Mouse (Mus musculus) myocyte (in vitro differentiated cells): ENCODE measurements at regions not wholly inside any gene's neighbourhood (a gene's known extent, or its start where the extent isn't known, plus 50 kb on each side); places are given as distances from the start of the nearest gene placed in this dataset.
A peak's percentile ranks its signal among the peaks of the same experiment; 100 is the strongest.

ENCODE experiments used
- H3K27me3 ChIP-seq: one replicate; pipeline ENCODE4 v1.6.1; 2011; ENCODE audit not compliant: control insufficient read depth, insufficient read depth, insufficient read length
- H3K36me3 ChIP-seq: one replicate; pipeline ENCODE4 v1.6.1; 2011; ENCODE audit not compliant: control insufficient read depth, insufficient read depth
- H3K4me2 ChIP-seq: one replicate; pipeline ENCODE4 v1.6.1; 2011; ENCODE audit warnings: low read depth, control low read depth
- H3K4me3 ChIP-seq: one replicate; pipeline ENCODE4 v1.5.1; 2011; ENCODE audit warnings: mild to moderate bottlenecking, control low read depth, moderate library complexity
- H3K79me2 ChIP-seq: one replicate; pipeline ENCODE4 v1.6.1; 2011; ENCODE audit not compliant: control insufficient read depth, insufficient read depth
- H3ac ChIP-seq: one replicate; pipeline ENCODE4 v1.6.1; 2011; ENCODE audit not compliant: control insufficient read depth, insufficient read length
- CEBPB ChIP-seq: IDR thresholded peaks from 2 replicates; pipeline ENCODE4 v1.6.1; 2011; ENCODE audit warnings: mild to moderate bottlenecking, moderate library complexity; ENCODE audit not compliant: poor library complexity, insufficient read depth, severe bottlenecking
- E2F4 ChIP-seq: IDR thresholded peaks from one replicate; pipeline ENCODE4 v1.6.1; 2011; ENCODE audit warnings: mild to moderate bottlenecking, control low read depth, moderate library complexity; ENCODE audit not compliant: insufficient read depth
- MAX ChIP-seq: IDR thresholded peaks from one replicate; pipeline ENCODE4 v1.6.1; 2011; ENCODE audit warnings: low read depth, mild to moderate bottlenecking, control low read depth
- MYOD1 ChIP-seq, 3 experiments: IDR thresholded peaks; one replicate each; pipeline ENCODE4 v1.6.1; 2011; ENCODE audit warnings: control low read depth in 2 of 3, low read depth in 2 of 3, mild to moderate bottlenecking in 2 of 3, moderate library complexity in 1 of 3; ENCODE audit not compliant: insufficient read length in 2 of 3, control insufficient read depth in 1 of 3
- MYOG ChIP-seq, 3 experiments: IDR thresholded peaks; one replicate each; pipeline ENCODE4 v1.6.1; 2011; ENCODE audit warnings: control low read depth in 2 of 3, low read depth in 2 of 3, mild to moderate bottlenecking in 2 of 3; ENCODE audit not compliant: insufficient read length in 2 of 3, control insufficient read depth in 1 of 3, insufficient read depth in 1 of 3
- POLR2A ChIP-seq: IDR thresholded peaks from one replicate; pipeline ENCODE4 v1.6.1; 2011; ENCODE audit warnings: low read depth, mild to moderate bottlenecking, control low read depth, moderate library complexity; ENCODE audit not compliant: insufficient read length
- POLR2AphosphoS2 ChIP-seq: IDR thresholded peaks from one replicate; pipeline ENCODE4 v1.6.1; 2011; ENCODE audit warnings: low read depth, control low read depth; ENCODE audit not compliant: insufficient read length
- REST ChIP-seq: IDR thresholded peaks from one replicate; pipeline ENCODE4 v1.6.1; 2011; ENCODE audit warnings: mild to moderate bottlenecking, control low read depth, moderate library complexity; ENCODE audit not compliant: insufficient read depth, insufficient read length
- SRF ChIP-seq: IDR thresholded peaks from one replicate; pipeline ENCODE4 v1.6.1; 2011; ENCODE audit warnings: low read depth; ENCODE audit not compliant: control insufficient read depth, insufficient read length
- TCF12 ChIP-seq: IDR thresholded peaks from one replicate; pipeline ENCODE4 v1.6.1; 2011; ENCODE audit warnings: mild to moderate bottlenecking, control low read depth; ENCODE audit not compliant: poor library complexity, insufficient read depth, severe bottlenecking
- TCF3 ChIP-seq: IDR thresholded peaks from one replicate; pipeline ENCODE4 v1.6.1; 2011; ENCODE audit warnings: low read depth, control low read depth; ENCODE audit not compliant: insufficient read length
- USF1 ChIP-seq: IDR thresholded peaks from one replicate; pipeline ENCODE4 v1.6.1; 2011; ENCODE audit warnings: low read depth, mild to moderate bottlenecking, control low read depth, moderate library complexity

DNA sequence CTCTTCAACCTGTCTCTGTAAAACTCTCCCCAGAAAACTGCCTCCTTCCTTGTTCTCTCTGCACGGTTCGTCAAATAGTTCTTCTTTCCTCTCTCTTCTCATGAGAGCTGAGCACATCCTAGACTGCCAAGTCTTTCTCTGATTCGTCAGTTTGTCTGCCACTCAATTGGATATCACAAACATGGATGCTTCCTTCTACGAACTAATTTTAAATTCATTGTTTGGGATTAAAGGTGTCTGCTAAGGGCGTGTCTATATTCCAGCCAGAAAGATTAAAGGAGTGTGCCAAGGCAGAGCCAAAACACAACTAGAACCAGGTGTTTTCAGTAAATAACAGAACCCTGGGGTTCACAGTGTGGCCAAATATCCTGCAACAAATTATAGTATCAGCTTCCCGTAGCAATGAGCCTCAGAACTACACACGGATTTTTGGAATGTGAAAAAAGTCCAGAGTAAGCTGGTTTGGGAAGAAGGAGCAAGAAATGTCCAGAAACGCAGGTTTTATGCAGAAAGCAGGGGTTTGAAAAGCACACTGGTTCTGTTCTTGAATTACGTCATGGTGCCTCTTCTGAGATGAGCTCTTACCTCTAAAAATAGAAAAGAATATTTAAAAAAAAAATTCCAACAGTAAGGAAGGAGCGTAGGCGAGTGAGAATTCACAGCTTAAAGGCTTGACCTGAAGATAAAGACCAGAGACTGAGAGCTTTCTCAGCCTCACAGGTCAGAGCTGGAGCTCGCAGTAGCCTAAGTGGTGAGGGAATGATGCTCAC, 206.0 kb upstream of the Jmjd1c start:
- no peak for TF ChIP-seq MYOG (IDR thresholded peaks at IDR 0.05; ENCODE audit: control insufficient read depth in 1 of 3, insufficient read depth in 1 of 3, insufficient read length in 2 of 3, low read depth in 2 of 3)
- no peak for TF ChIP-seq MYOD1 (IDR thresholded peaks at IDR 0.05; ENCODE audit: control insufficient read depth in 1 of 3, insufficient read length in 2 of 3, low read depth in 2 of 3)
- no peak for TF ChIP-seq TCF12
- TF ChIP-seq CEBPB = no peak
- no peak for TF ChIP-seq SRF
- TF ChIP-seq POLR2A = no peak
- no peak for TF ChIP-seq REST
- no peak for TF ChIP-seq E2F4
- TF ChIP-seq TCF3 = no peak
- no peak for TF ChIP-seq MAX
- no peak for TF ChIP-seq POLR2AphosphoS2
- no peak for TF ChIP-seq USF1
- Histone ChIP-seq H3K27me3 (no peaks in the 10 kb centered on the region), H3K4me3 (no peak overlapping the region), H3K79me2 (no peaks in the 10 kb centered on the region), H3K4me2 (no peak overlapping the region), H3K36me3 (no peaks in the 10 kb centered on the region), H3ac (no peak overlapping the region)

- no peak overlapping the region for H3ac ChIP-seq
- H3K4me3 ChIP-seq = no peak overlapping the region
- H3K36me3 ChIP-seq = no peaks in the 10 kb centered on the region
- H3K4me2 ChIP-seq = peak overlapping the region; percentile 22
- H3K27me3 ChIP-seq = no peaks in the 10 kb centered on the region
- TF ChIP-seq REST = no peak
- TF ChIP-seq POLR2AphosphoS2 = no peak
- TF ChIP-seq MYOD1 (IDR thresholded peaks at IDR 0.05; ENCODE audit: control insufficient read depth in 1 of 3, insufficient read length in 2 of 3, low read depth in 2 of 3) = no peak
- TF ChIP-seq POLR2A = no peak
- TF ChIP-seq MYOG (IDR thresholded peaks at IDR 0.05; ENCODE audit: control insufficient read depth in 1 of 3, insufficient read depth in 1 of 3, insufficient read length in 2 of 3, low read depth in 2 of 3) = no peak
- no peak for TF ChIP-seq SRF
- no peak for TF ChIP-seq E2F4
- TF ChIP-seq USF1 = no peak
- TF ChIP-seq TCF12 = no peak
- TF ChIP-seq CEBPB = no peak
- TF ChIP-seq TCF3 = no peak
- TF ChIP-seq MAX = no peak
- H3K79me2 ChIP-seq = no peaks in the 10 kb centered on the region
Observed at GRCm38 (mm10) chr10:66891811-66892210, 204.1 kb upstream of the Jmjd1c start.

- Histone ChIP-seq H3K4me2 (no peak overlapping the region), H3K79me2 (no peaks in the 10 kb centered on the region), H3K27me3 (no peaks in the 10 kb centered on the region), H3K36me3 (no peaks in the 10 kb centered on the region), H3ac (no peak overlapping the region), H3K4me3 (no peak overlapping the region)
- no peak for TF ChIP-seq E2F4
- no peak for TF ChIP-seq MYOD1 (IDR thresholded peaks at IDR 0.05; ENCODE audit: control insufficient read depth in 1 of 3, insufficient read length in 2 of 3, low read depth in 2 of 3)
- no peak for TF ChIP-seq MYOG (IDR thresholded peaks at IDR 0.05; ENCODE audit: control insufficient read depth in 1 of 3, insufficient read depth in 1 of 3, insufficient read length in 2 of 3, low read depth in 2 of 3)
- no peak for TF ChIP-seq POLR2AphosphoS2
- no peak for TF ChIP-seq TCF3
- TF ChIP-seq SRF = no peak
- TF ChIP-seq REST = no peak
- no peak for TF ChIP-seq MAX
Observed at GRCm38 (mm10) chr10:66893836-66894235, 202.1 kb upstream of the Jmjd1c start.

DNA sequence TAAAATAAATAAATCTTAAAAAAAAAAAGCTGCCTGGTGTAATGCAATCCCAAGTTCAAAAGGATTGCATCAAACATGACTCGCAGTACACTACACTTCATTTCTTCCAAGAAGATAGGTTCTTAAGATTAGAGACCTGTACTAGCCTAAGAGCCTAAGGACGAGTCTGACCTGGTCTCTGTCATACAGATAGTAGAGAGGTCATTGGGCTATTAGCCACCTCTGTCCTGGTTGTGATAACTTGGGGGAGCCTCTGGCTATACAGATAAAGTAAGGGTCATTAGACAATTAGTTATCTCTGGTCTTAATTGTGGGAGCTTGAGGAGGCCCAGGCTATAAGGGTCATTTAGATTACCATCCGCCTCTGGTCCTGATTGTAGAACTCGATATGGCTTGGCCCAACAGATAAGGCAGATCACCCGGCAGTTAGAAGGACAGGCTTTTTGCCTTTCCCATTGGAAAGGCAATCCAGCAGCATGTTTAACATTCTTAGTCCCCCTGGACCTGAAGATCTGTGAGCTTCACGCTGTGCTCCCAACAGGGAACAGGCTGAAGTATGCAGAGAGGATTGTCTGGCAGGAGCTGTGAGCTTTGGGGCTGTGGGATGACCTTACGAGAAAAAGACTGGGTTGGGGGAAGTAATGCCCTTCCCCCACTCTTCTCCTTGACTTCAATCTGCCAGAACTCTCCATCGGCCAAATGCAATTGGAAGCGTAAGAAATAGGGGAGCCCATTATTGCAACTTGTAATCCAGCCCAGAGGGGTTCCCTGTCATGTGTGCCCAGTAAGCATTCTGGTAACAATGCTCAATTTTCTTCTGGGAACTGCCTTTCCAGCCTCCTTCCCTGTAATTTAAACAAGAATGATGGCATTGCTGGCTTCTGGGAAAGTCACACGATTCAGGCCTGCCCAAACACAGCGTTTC, 199.0 kb upstream of the Jmjd1c start:
- Histone ChIP-seq H3K4me3 (no peak overlapping the region), H3ac (no peak overlapping the region), H3K4me2 (no peak overlapping the region), H3K79me2 (no peaks in the 10 kb centered on the region), H3K27me3 (no peaks in the 10 kb centered on the region), H3K36me3 (no peaks in the 10 kb centered on the region)
- no peak for TF ChIP-seq USF1
- no peak for TF ChIP-seq POLR2AphosphoS2
- TF ChIP-seq CEBPB = no peak
- TF ChIP-seq TCF12 = no peak
- no peak for TF ChIP-seq POLR2A
- no peak for TF ChIP-seq MAX
- no peak for TF ChIP-seq SRF
- TF ChIP-seq MYOD1 (IDR thresholded peaks at IDR 0.05; ENCODE audit: control insufficient read depth in 1 of 3, insufficient read length in 2 of 3, low read depth in 2 of 3) = no peak
- TF ChIP-seq TCF3 = no peak
- TF ChIP-seq E2F4 = no peak
- TF ChIP-seq MYOG (IDR thresholded peaks at IDR 0.05; ENCODE audit: control insufficient read depth in 1 of 3, insufficient read depth in 1 of 3, insufficient read length in 2 of 3, low read depth in 2 of 3) = no peak
- TF ChIP-seq REST = no peak
